Mouse (Mus musculus) lung, postnatal 36 days (tissue): ENCODE measurements around the gene Cnksr1.

Experiments
- DNase-seq: peaks from one replicate; pipeline ENCODE4 v3.0.0; 2022; ENCODE audit warnings: mixed read lengths

The Cnksr1 gene

DNA sequence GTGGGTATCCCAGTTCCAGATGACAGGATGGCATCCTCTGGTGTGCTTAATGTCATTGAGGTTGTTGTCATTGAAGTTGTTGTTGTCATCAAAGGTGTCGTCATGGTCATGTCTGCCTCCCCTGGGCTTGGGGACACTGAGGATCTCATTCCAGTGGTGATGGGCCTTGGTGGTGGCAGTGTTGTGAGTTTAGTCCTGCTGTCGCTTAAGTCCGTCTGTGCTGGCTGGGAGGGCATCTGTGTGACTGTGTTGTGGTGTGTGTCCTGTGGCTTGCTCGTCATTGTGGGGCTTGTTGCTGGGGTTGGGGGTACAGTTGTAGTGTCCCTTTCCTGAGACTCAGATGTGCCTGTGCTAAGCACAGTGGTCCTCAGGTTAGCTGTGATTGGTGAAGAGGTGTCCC is 35.3 kb downstream of the Cnksr1 start, which contains the start of gene Gm7534:
TSS of gene Gm7534 (minus strand) at position 101 of the 400 bp plus-strand sequence.
- no peak for DNase-seq

DNA sequence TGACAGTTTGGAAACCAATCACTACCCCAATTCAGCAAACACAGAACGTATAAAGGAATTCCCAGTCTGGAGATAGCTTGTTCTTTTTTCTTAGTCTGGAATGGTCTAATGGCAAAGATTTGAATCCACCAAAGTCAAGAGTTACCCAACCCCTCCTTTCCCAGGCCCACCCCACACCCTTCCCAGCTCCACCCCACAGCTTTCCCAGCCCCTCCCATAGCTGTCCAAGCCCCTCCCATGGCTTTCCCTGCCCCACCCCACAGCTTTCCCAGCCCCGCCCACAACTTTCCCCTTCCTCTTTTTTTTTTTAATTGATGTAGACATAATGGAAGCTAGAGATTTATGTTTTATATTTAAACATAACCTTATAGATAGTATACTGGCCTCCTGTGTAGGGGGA is 38.8 kb downstream of the Cnksr1 start:
- DNase-seq: no peak

DNA sequence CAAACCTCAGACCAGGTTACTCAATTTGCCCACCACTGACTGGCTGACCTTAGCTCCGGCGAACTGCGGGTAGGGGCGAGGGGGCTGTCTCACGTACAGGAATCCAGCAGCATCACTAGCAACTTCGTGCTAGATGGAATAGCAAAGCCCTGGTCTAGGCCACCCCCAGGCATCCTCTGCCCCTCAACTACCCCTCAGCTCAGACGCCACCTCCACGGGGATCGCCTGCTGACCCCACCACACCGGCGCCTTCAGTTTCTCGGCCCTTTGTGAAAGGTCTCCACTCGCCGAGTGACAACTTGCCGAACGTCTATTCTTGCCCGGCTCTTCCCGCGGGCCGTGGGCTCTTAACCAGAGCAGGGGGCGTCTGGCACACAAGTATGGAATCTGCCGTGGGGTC is 51.9 kb downstream of the Cnksr1 start:
- DNase-seq: no peak

DNA sequence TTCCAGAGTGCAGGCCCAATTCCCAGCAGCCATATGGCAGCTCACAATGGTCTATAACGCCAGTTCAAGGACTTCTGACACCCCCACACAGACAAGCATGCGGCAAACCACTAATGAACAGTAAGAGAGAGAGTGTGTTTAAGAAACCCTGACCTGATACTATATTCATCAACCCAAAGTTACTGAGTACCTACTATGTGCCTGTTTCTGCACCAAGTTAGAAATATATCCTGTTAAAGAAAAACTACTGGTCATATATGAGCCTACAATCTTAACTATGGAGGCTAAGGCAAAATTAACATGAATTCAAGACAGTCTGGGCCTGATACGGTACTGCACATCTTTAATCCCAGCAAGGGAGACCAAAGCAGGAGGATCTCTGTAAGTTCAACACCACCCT is 52.6 kb downstream of the Cnksr1 start:
- DNase-seq: no peak

DNA sequence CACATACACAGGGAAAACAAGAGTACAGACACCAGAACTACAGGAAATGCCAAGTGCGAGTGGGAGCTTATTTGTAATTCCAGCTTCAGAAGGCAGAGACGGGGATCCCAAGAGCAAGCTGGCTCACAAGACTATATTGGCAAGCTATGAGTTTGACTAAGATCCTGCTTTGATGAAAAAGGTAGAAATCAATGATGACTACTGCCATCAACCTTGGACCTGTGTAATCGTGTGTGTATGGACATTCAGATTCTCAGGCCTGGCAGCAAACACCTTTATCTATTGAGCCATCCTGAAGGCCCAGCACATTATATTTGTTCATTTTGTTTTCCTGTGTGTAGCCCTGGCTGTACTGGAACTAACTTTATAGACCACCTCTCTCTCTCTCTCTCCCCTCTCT is 54.5 kb downstream of the Cnksr1 start:
- no peak for DNase-seq

DNA sequence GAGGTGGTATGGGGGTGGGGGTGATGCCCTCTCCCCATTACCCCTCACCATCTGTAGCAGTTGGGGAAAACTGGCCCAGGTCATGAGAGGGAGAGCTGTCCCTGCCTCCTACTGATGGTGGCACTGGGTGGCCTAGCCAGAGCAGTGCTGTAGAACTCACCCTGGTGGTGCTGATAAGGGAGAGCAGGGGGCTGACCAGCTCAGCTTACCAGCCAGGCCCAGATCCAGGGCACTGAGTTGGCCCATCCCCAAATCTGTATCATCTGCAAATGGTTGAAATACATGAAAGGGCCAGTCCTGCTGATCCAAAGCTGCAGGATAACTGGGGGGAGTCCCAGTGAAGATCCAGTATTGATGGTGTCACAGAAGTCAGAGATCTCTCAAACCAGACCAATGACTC is 56.4 kb downstream of the Cnksr1 start:
- DNase-seq: no peak

DNA sequence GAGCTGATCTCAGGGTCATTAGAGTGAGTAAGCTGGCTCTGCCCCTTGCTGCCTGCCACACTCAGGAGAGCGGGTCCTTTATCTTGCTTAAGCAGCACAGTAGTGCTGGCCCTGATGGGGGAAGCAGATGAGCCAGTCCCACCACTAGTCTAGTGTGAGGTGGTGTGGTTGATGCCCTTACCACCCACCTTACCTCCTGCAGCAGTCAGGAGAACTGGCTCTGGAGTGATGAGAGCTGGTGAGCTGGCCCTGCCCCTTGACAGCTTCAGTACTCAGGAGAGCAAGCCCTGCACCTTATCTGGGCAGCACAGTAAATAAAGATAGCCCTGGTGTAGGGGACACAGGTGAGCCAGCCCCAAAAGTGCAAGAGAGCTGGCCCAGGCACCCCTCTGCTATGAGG is 57.1 kb downstream of the Cnksr1 start:
- DNase-seq: no peak
